Mouse (Mus musculus): ENCODE results near the gene Cabp7.

GRCm38 (mm10) chr11:4772925-4773324 is 26.3 kb upstream of the Cabp7 start:
- TF ChIP-seq CTCF (conservative IDR thresholded peaks at IDR 0.05; ENCODE audit: low read length) (peak; percentile 78), POU5F1 (IDR thresholded peaks at IDR 0.05; ENCODE audit: borderline replicate concordance, low read length) (no peak), NANOG (IDR thresholded peaks at IDR 0.05; ENCODE audit: borderline replicate concordance, low read length) (no peak)

Measured in E14TG2a.4 (cell line).